Mouse (Mus musculus) embryonic facial prominence, embryonic 11.5 days (tissue): ENCODE results near the gene Cib4. TPM values are rescaled to one million over a fixed set of nuclear protein-coding genes. Genes with fewer than 3 reads are reported as not detected.

ENCODE experiments used
- ATAC-seq: fragments of 200-750 bp; cut with Nextera tagmentation; replicated peaks from 2 replicates; pipeline ENCODE4 v1.8.0; 2017; ENCODE audit warnings: low read depth; ENCODE audit not compliant: insufficient number of reproducible peaks, low FRiP score, low TSS enrichment
- DNase-seq: peaks from one replicate; pipeline ENCODE4 v3.0.0-alpha.2; 2015; ENCODE audit warnings: low spot score
- H3K27ac ChIP-seq: fragments of 300-500 bp; sonication (generic); replicated peaks from 2 replicates; pipeline ENCODE4 v1.5.1; 2014; ENCODE audit warnings: mild to moderate bottlenecking, low read depth, low read length, control low read depth
- H3K27me3 ChIP-seq: fragments of 300-500 bp; sonication (generic); 2 replicates; pipeline ENCODE4 v1.6.1; 2014; ENCODE audit warnings: mild to moderate bottlenecking, low read length, moderate library complexity, mixed read lengths; ENCODE audit not compliant: control insufficient read depth, insufficient read depth
- H3K36me3 ChIP-seq: fragments of 300-500 bp; sonication (generic); replicated peaks from 2 replicates; pipeline ENCODE4 v1.6.1; 2014; ENCODE audit warnings: low read depth, mild to moderate bottlenecking, low read length, moderate library complexity, mixed read lengths; ENCODE audit not compliant: control insufficient read depth, insufficient read depth
- H3K4me1 ChIP-seq: fragments of 300-500 bp; sonication (generic); 2 replicates; pipeline ENCODE4 v1.6.1; 2014; ENCODE audit warnings: low read length, mixed read lengths; ENCODE audit not compliant: control insufficient read depth, insufficient read depth
- H3K4me2 ChIP-seq: fragments of 300-500 bp; sonication (generic); 2 replicates; pipeline ENCODE4 v1.6.1; 2014; ENCODE audit warnings: low read depth, mild to moderate bottlenecking, control low read depth, low read length, moderate library complexity
- H3K4me3 ChIP-seq: fragments of 300-500 bp; sonication (generic); 2 replicates; pipeline ENCODE4 v1.5.1; 2014; ENCODE audit warnings: low read depth, low read length, control low read depth
- H3K9ac ChIP-seq: fragments of 300-500 bp; sonication (generic); replicated peaks from 2 replicates; pipeline ENCODE4 v1.6.1; 2014; ENCODE audit warnings: mild to moderate bottlenecking, control low read depth, low read length
- H3K9me3 ChIP-seq: fragments of 300-500 bp; sonication (generic); replicated peaks from 2 replicates; pipeline ENCODE4 v1.6.1; 2016; ENCODE audit warnings: mild to moderate bottlenecking, low read length, inconsistent platforms, mixed read lengths; ENCODE audit not compliant: control insufficient read depth
- WGBS: fragments of 180-500 bp; shearing (Covaris S2); extraction: QIAGEN DNeasy Blood & Tissue Kit; methylation state at CpG from one replicate; pipeline ENCODE4 v1.1.7; 2014; 5-methylcytosine and 5-hydroxymethylcytosine counted together
- polyA plus RNA-seq: library from polyadenylated mRNA; unstranded; fragments of >200 nt; fragmentation: Nextera tagmentation; extraction: Ambion mirVana; gene quantifications from 2 replicates; pipeline ENCODE4 v1.2.1, GENCODE M21; 2014

Cib4 gene
- polyA plus RNA-seq, 1 experiment from 2014 or later = not detected

DNA sequence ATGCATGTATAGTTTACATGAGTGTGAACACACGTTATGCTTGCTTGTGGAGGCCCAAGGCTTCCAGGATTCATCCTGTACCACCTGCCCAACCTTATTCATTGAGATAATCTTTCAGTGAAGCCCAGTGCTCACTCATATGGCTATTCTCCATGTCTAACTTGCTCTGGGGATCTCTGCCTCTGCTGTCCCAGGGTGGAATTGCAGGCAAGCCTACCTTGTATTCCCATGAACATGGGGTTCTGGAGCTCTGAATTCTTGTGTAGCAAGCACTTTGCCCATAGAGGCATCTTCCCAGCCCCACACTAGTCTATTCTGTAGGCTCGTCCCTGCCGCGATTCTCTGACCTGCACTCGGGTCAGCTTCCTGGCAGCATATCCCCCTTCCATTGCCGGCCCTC lies 89.6 kb downstream of the Cib4 start:
- Histone ChIP-seq H3K27me3 (no peaks in the 10 kb centered on the region; the same call in 1 of the 2 replicates), H3K27ac (no peak overlapping the region), H3K36me3 (no peaks in the 10 kb centered on the region), H3K4me2 (no peak overlapping the region), H3K9me3 (no peaks in the 10 kb centered on the region), H3K9ac (no peak overlapping the region), H3K4me3 (no peak overlapping the region), H3K4me1 (peaks cover 5% of the 10 kb centered on the region; the same call in 1 of the 2 replicates)
- ATAC-seq (no peak), DNase-seq (peak; percentile 42)
- 58% methylated on average over 6 of the region's 6 CpGs for WGBS

GRCm38 (mm10) chr5:30444327-30444895 lies 101.2 kb downstream of the Cib4 start:
- no peaks in the 10 kb centered on the region for H3K36me3 ChIP-seq
- no peak overlapping the region for H3K4me3 ChIP-seq
- no peak overlapping the region for H3K27ac ChIP-seq
- ATAC-seq (no peak), DNase-seq (no peak)
- 87% methylated on average over 13 of the region's 13 CpGs for WGBS
- no peak overlapping the region for H3K9ac ChIP-seq
- H3K4me1 ChIP-seq = no peaks in the 10 kb centered on the region
- H3K9me3 ChIP-seq = no peaks in the 10 kb centered on the region
- H3K4me2 ChIP-seq = no peak overlapping the region
- H3K27me3 ChIP-seq = no peaks in the 10 kb centered on the region

GRCm38 (mm10) chr5:30442196-30442595 lies 103.4 kb downstream of the Cib4 start:
- WGBS = 58% methylated on average over 5 of the region's 5 CpGs
- Histone ChIP-seq H3K4me1 (no peaks in the 10 kb centered on the region), H3K4me2 (no peak overlapping the region), H3K9ac (no peak overlapping the region), H3K27me3 (no peaks in the 10 kb centered on the region), H3K36me3 (no peaks in the 10 kb centered on the region), H3K9me3 (no peaks in the 10 kb centered on the region), H3K4me3 (no peak overlapping the region), H3K27ac (no peak overlapping the region)
- ATAC-seq (no peak), DNase-seq (no peak)

GRCm38 (mm10) chr5:30440308-30440906 lies 105.2 kb downstream of the Cib4 start:
- 89% methylated on average over 8 of the region's 8 CpGs for WGBS
- Histone ChIP-seq H3K9ac (no peak overlapping the region), H3K4me3 (no peak overlapping the region), H3K4me1 (no peaks in the 10 kb centered on the region), H3K27me3 (no peaks in the 10 kb centered on the region), H3K36me3 (no peaks in the 10 kb centered on the region), H3K27ac (no peak overlapping the region), H3K9me3 (no peaks in the 10 kb centered on the region), H3K4me2 (no peak overlapping the region)
- ATAC-seq (no peak), DNase-seq (no peak)

DNA sequence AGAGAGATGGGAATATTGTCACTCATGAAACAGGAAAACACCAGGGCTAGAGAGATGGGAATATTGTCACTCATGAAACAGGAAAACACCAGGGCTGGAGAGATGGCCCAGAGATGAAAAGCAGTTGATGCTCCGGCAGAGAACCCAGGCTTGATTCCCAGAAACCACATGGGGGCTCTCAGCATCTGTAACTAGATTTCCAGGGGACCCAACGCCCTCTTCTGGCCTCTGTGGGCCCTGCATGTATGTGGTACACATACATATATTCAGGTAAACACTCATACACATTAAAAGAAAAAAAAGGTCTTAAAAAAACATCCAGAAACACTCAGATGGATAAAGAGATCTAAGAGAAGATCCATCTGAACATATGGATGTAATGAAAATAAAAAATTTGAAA lies 106.7 kb downstream of the Cib4 start:
- H3K27ac ChIP-seq = no peak overlapping the region
- H3K27me3 ChIP-seq = no peaks in the 10 kb centered on the region
- H3K4me3 ChIP-seq = no peak overlapping the region

More for the DNA sequence above, 106.7 kb downstream of the Cib4 start:
- Histone ChIP-seq H3K4me2 (no peak overlapping the region), H3K36me3 (no peaks in the 10 kb centered on the region), H3K9ac (no peak overlapping the region), H3K4me1 (no peaks in the 10 kb centered on the region), H3K9me3 (no peaks in the 10 kb centered on the region)
- WGBS = 53% methylated on average over 2 of the region's 2 CpGs
- DNase-seq = no peak
- ATAC-seq = no peak

Other genes starting within 250 kb of the Cib4 start
- gene Otof, start 83.9 kb downstream of the Cib4 start, polyA plus RNA-seq = 0.14 and 0.17 TPM in 2 replicates
- gene 1700001C02Rik, start 79.8 kb downstream of the Cib4 start, polyA plus RNA-seq = not detected in 2 replicates
- 0.60 and 0.98 TPM in 2 replicates for gene Kcnk3, start 42.3 kb upstream of the Cib4 start, polyA plus RNA-seq
- gene Slc35f6, start 102.1 kb upstream of the Cib4 start, polyA plus RNA-seq = 22.0 and 23.5 TPM in 2 replicates
- 435 and 450 TPM in 2 replicates for gene Cenpa, start 120.9 kb upstream of the Cib4 start, polyA plus RNA-seq
- gene Dpysl5, start 165.7 kb upstream of the Cib4 start, polyA plus RNA-seq = 17.6 and 22.2 TPM in 2 replicates